Comparison of ENCODE assay signal across 20 mouse cellular contexts in genomic region chr3:96250890-96251289, GRCm38 (mm10). TPM values are rescaled to one million over a fixed set of nuclear protein-coding genes. Genes with fewer than 3 reads are reported as not detected.
DNase-seq lines count a peak whose midpoint lies in the region; ATAC-seq lines count a peak whose summit lies in the region.
"Had no signal": no experiment of that assay in that cellular context is flagged by ENCODE, and none has a peak within 500 bp of the region (broad histone marks: within the 10 kb centered on the region; RNA-seq: fewer than 3 reads in every experiment).

No protein-coding gene starts in this region.

- peak overlapping the region; percentile 30 for H3K4me2 ChIP-seq in limb, embryonic 12.5 days
- H3K4me2 ChIP-seq: embryonic facial prominence, embryonic 12.5 days; midbrain, embryonic 15.5 days had no signal

- H3K27me3 ChIP-seq in erythroblast, embryonic 14.5 days (ENCODE audit: control insufficient read depth): no peaks in the 10 kb centered on the region
- peaks cover 12% of the 10 kb centered on the region; the same call in 1 of the 2 replicates for H3K27me3 ChIP-seq in limb, embryonic 12.5 days
- H3K27me3 ChIP-seq: CH12.LX; embryonic facial prominence, embryonic 12.5 days; midbrain, embryonic 15.5 days had no signal

- DNase-seq in retina, postnatal 1 day: peak; percentile 21
- no peak for DNase-seq in retina, embryonic 14.5 days (ENCODE audit: low spot score)
- no peak for DNase-seq in cerebellum, postnatal 25 days
- no peak for DNase-seq in adrenal gland, postnatal 25 days
- no peak for DNase-seq in thymus, postnatal 0 days (ENCODE audit: low spot score)
- DNase-seq: adrenal gland, postnatal 36 days; cerebellum, adult 9-10 months; gastrocnemius, postnatal 14 days; left cerebral cortex, postnatal 4 days; thymus, postnatal 36 days had no signal

- H3K9me3 ChIP-seq in erythroblast, embryonic 14.5 days (ENCODE audit: control insufficient read depth, low read length): no peaks in the 10 kb centered on the region
- no peaks in the 10 kb centered on the region for H3K9me3 ChIP-seq in limb, embryonic 12.5 days
- H3K9me3 ChIP-seq: embryonic facial prominence, embryonic 12.5 days; midbrain, embryonic 15.5 days had no signal

- H3K36me3 ChIP-seq in erythroblast, embryonic 14.5 days (ENCODE audit: control insufficient read depth): peaks cover 4% of the 10 kb centered on the region
- no peaks in the 10 kb centered on the region for H3K36me3 ChIP-seq in limb, embryonic 12.5 days
- H3K36me3 ChIP-seq: embryonic facial prominence, embryonic 12.5 days; midbrain, embryonic 15.5 days had no signal

- H3K4me3 ChIP-seq in erythroblast, embryonic 14.5 days (replicated peaks): peak overlapping the region; percentile 38
- H3K4me3 ChIP-seq in limb, embryonic 12.5 days (replicated peaks): no peak overlapping the region
- H3K4me3 ChIP-seq: embryonic facial prominence, embryonic 12.5 days; layer of hippocampus, adult 2 months; midbrain, embryonic 15.5 days had no signal

- H3K27ac ChIP-seq in limb, embryonic 12.5 days: 0 out of 2 replicates have a peak overlapping the region, but pooled peaks have one; percentile 17
- H3K27ac ChIP-seq: embryonic facial prominence, embryonic 12.5 days; layer of hippocampus, adult 2 months; midbrain, embryonic 15.5 days; stomach, postnatal 0 days had no signal

- H3K9ac ChIP-seq in limb, embryonic 12.5 days (replicated peaks): no peak overlapping the region
- H3K9ac ChIP-seq: embryonic facial prominence, embryonic 12.5 days; midbrain, embryonic 15.5 days had no signal

- WGBS in limb, embryonic 12.5 days: 7% methylated on average over 3 of the region's 3 CpGs

- peaks cover 65% of the 10 kb centered on the region for H3K4me1 ChIP-seq in erythroblast, embryonic 14.5 days (ENCODE audit: control insufficient read depth)
- peaks cover 32% of the 10 kb centered on the region for H3K4me1 ChIP-seq in limb, embryonic 12.5 days (replicated peaks)

- ATAC-seq in erythroblast, adult 5-6 weeks (replicated peaks; ENCODE audit: low FRiP score, poor library complexity, severe bottlenecking): no peak
- ATAC-seq in limb, embryonic 12.5 days (ENCODE audit: insufficient number of reproducible peaks, insufficient read depth, low FRiP score, low TSS enrichment, low read depth): no peak
- ATAC-seq: inflammation-experienced regulatory T-cells, adult 6 months; midbrain, embryonic 15.5 days had no signal

RNA-seq across cellular contexts. Expression of gene Hist2h3c1, which starts 4.4 kb away (rescaled TPM):
- not detected in 2 replicates for polyA plus RNA-seq in erythroblast, embryonic 14.5 days (2012)
- total RNA-seq in erythroblast, adult 5-6 weeks (2015; ENCODE audit: low replicate concordance): 16.7 and 20.9 TPM in 2 replicates
- total RNA-seq in erythroblast, adult 5-6 weeks (2017; ENCODE audit: low replicate concordance): 15.1 TPM in 1 of 2 replicates, not detected in the other
- 0.35 TPM in 1 of 2 replicates, not detected in the other for polyA plus RNA-seq in limb, embryonic 12.5 days (2016; fragmentation: Nextera tagmentation; extraction: Ambion mirVana)
- total RNA-seq in adrenal gland, postnatal 25 days (2021): 1.9 TPM in 1 of 2 replicates, not detected in the other
- 0.64 and 0.76 TPM in 2 replicates for polyA plus RNA-seq in thymus, postnatal 0 days (2015; fragmentation: Nextera tagmentation; extraction: Ambion mirVana)
- total RNA-seq: adrenal gland, postnatal 36 days; gastrocnemius, postnatal 14 days; heart, adult 8-10 months; layer of hippocampus, adult 2 months had no signal
- polyA plus RNA-seq: inflammation-experienced regulatory T-cells, adult 6 months; midbrain, embryonic 15.5 days had no signal

RNA-seq across cellular contexts. Expression of gene Hist2h2aa1, which starts 5.6 kb away (rescaled TPM):
- polyA plus RNA-seq in erythroblast, embryonic 14.5 days (2012): 7.4 and 13.0 TPM in 2 replicates
- not detected in 2 replicates for total RNA-seq in erythroblast, adult 5-6 weeks (2015; ENCODE audit: low replicate concordance)
- 1,803 and 3,861 TPM in 2 replicates for total RNA-seq in erythroblast, adult 5-6 weeks (2017; ENCODE audit: low replicate concordance)
- polyA plus RNA-seq in limb, embryonic 12.5 days (2016; fragmentation: Nextera tagmentation; extraction: Ambion mirVana): 17.4 and 36.2 TPM in 2 replicates
- 17.4 TPM in 1 of 2 replicates, not detected in the other for total RNA-seq in adrenal gland, postnatal 25 days (2021)
- 117 and 143 TPM in 2 replicates for polyA plus RNA-seq in thymus, postnatal 0 days (2015; fragmentation: Nextera tagmentation; extraction: Ambion mirVana)

RNA-seq across cellular contexts. Expression of gene Hist2h2aa2, which starts 10.8 kb away (rescaled TPM):
- 34.2 and 64.0 TPM in 2 replicates for polyA plus RNA-seq in erythroblast, embryonic 14.5 days (2012)
- total RNA-seq in erythroblast, adult 5-6 weeks (2015; ENCODE audit: low replicate concordance): 65.5 and 89.0 TPM in 2 replicates
- 1,562 and 3,181 TPM in 2 replicates for total RNA-seq in erythroblast, adult 5-6 weeks (2017; ENCODE audit: low replicate concordance)
- 50.0 and 66.0 TPM in 2 replicates for polyA plus RNA-seq in limb, embryonic 12.5 days (2016; fragmentation: Nextera tagmentation; extraction: Ambion mirVana)
- 555 and 742 TPM in 2 replicates for total RNA-seq in adrenal gland, postnatal 25 days (2021)
- 215 and 339 TPM in 2 replicates for polyA plus RNA-seq in thymus, postnatal 0 days (2015; fragmentation: Nextera tagmentation; extraction: Ambion mirVana)

RNA-seq across cellular contexts. Expression of gene Hist2h3c2, which starts 12.0 kb away (rescaled TPM):
- polyA plus RNA-seq in erythroblast, embryonic 14.5 days (2012): 9.1 and 33.9 TPM in 2 replicates
- 139 and 198 TPM in 2 replicates for total RNA-seq in erythroblast, adult 5-6 weeks (2015; ENCODE audit: low replicate concordance)
- 86.0 and 97.2 TPM in 2 replicates for total RNA-seq in erythroblast, adult 5-6 weeks (2017; ENCODE audit: low replicate concordance)
- polyA plus RNA-seq in limb, embryonic 12.5 days (2016; fragmentation: Nextera tagmentation; extraction: Ambion mirVana): 9.0 and 11.9 TPM in 2 replicates
- 37.2 and 60.7 TPM in 2 replicates for total RNA-seq in adrenal gland, postnatal 25 days (2021)
- polyA plus RNA-seq in thymus, postnatal 0 days (2015; fragmentation: Nextera tagmentation; extraction: Ambion mirVana): 30.0 and 47.7 TPM in 2 replicates

RNA-seq across cellular contexts. Expression of gene Hist2h4, which starts 12.2 kb away (rescaled TPM):
- polyA plus RNA-seq in erythroblast, embryonic 14.5 days (2012): 3.1 and 7.2 TPM in 2 replicates
- 114 and 128 TPM in 2 replicates for total RNA-seq in erythroblast, adult 5-6 weeks (2015; ENCODE audit: low replicate concordance)
- total RNA-seq in erythroblast, adult 5-6 weeks (2017; ENCODE audit: low replicate concordance): 46.8 and 67.0 TPM in 2 replicates
- polyA plus RNA-seq in limb, embryonic 12.5 days (2016; fragmentation: Nextera tagmentation; extraction: Ambion mirVana): 19.4 and 26.5 TPM in 2 replicates
- total RNA-seq in adrenal gland, postnatal 25 days (2021): 30.2 and 32.3 TPM in 2 replicates
- 101 and 145 TPM in 2 replicates for polyA plus RNA-seq in thymus, postnatal 0 days (2015; fragmentation: Nextera tagmentation; extraction: Ambion mirVana)
